Mouse (Mus musculus): Measurements from ENCODE around the gene Dbnl.

The Dbnl gene

GRCm38 (mm10) chr11:5788056-5789014 lies at the start of gene Dbnl:
TSS of gene Dbnl (plus strand) at chr11:5788488.
- DNase-seq, result peak; percentile 97

GRCm38 (mm10) chr11:5738888-5739632 lies 49.2 kb upstream of the Dbnl start:
- DNase-seq, result no peak

GRCm38 (mm10) chr11:5739846-5740245 lies 48.4 kb upstream of the Dbnl start:
- DNase-seq, result peak; percentile 73

GRCm38 (mm10) chr11:5740599-5740964 lies 47.7 kb upstream of the Dbnl start:
- DNase-seq, result no peak

- DNase-seq, result peak; percentile 89
These were observed 47.2 kb upstream of the Dbnl start for GRCm38 (mm10) chr11:5740965-5741627.

GRCm38 (mm10) chr11:5742106-5742505 lies 46.2 kb upstream of the Dbnl start:
- DNase-seq, result no peak

- DNase-seq, result no peak
These were observed 43.3 kb upstream of the Dbnl start for GRCm38 (mm10) chr11:5744951-5745350.

- DNase-seq, result no peak
These were observed 34.5 kb upstream of the Dbnl start for GRCm38 (mm10) chr11:5753755-5754154.

GRCm38 (mm10) chr11:5761820-5762632 lies 26.3 kb upstream of the Dbnl start, which contains the start of gene Urgcp:
TSS of gene Urgcp (minus strand) at chr11:5762376.
- peak; percentile 95 for DNase-seq

GRCm38 (mm10) chr11:5762633-5762982 lies 25.7 kb upstream of the Dbnl start:
- DNase-seq, result no peak

GRCm38 (mm10) chr11:5766019-5766418 lies 22.3 kb upstream of the Dbnl start:
- DNase-seq, result no peak

GRCm38 (mm10) chr11:5778481-5778880 lies 9.8 kb upstream of the Dbnl start:
- no peak for DNase-seq

GRCm38 (mm10) chr11:5780035-5780499 lies 8.2 kb upstream of the Dbnl start:
- no peak for DNase-seq

- peak; percentile 17 for DNase-seq
These were observed 5.9 kb upstream of the Dbnl start for GRCm38 (mm10) chr11:5782199-5782944.

GRCm38 (mm10) chr11:5785732-5786131 lies 2.6 kb upstream of the Dbnl start:
- DNase-seq, result no peak

- DNase-seq, result no peak
These were observed 625 bp upstream of the Dbnl start for GRCm38 (mm10) chr11:5787671-5788055.

- DNase-seq, result no peak
These were observed 924 bp downstream of the Dbnl start for GRCm38 (mm10) chr11:5789071-5789753.

- no peak for DNase-seq
These were observed 1.6 kb downstream of the Dbnl start for GRCm38 (mm10) chr11:5789754-5790333.

- no peak for DNase-seq
These were observed 2.1 kb downstream of the Dbnl start for GRCm38 (mm10) chr11:5790431-5790830.

GRCm38 (mm10) chr11:5795290-5795689 lies 7.0 kb downstream of the Dbnl start:
- no peak for DNase-seq

GRCm38 (mm10) chr11:5795706-5796105 lies 7.4 kb downstream of the Dbnl start:
- no peak for DNase-seq

Data from kidney, postnatal 14 days (tissue).